Mouse (Mus musculus): Measurements from ENCODE around the gene Enoph1.
A peak's percentile ranks its signal among the peaks of the same experiment; 100 is the strongest.

The Enoph1 gene

GRCm38 (mm10) chr5:100040281-100040784 lies 548 bp downstream of the Enoph1 start:
- DNase-seq (ENCODE audit: low read depth, low spot score) = peak; percentile 45

- peak; percentile 55 for DNase-seq (ENCODE audit: low read depth, low spot score)
These were observed 1.5 kb downstream of the Enoph1 start for GRCm38 (mm10) chr5:100041272-100041671.

DNA sequence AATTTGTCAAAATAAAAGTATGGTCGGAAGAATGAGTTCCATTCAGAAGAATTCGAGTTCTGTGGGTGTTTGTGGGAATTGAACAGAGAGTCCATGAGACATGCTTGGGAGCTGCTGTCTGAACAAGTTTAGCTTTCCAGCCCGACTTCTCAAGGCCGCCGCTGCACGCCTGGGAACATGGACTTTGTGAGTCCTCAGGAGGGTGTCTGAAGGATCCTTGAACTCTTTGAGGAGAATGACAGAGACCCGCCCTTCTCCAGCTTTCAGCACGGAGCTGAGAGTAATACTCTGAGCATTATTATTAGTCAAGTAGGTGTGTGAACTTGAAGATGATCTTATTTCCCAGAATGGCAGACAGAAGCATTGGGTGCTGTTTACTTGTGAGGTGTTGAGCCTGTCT lies 2.7 kb downstream of the Enoph1 start:
- DNase-seq (ENCODE audit: low read depth, low spot score) = no peak

DNA sequence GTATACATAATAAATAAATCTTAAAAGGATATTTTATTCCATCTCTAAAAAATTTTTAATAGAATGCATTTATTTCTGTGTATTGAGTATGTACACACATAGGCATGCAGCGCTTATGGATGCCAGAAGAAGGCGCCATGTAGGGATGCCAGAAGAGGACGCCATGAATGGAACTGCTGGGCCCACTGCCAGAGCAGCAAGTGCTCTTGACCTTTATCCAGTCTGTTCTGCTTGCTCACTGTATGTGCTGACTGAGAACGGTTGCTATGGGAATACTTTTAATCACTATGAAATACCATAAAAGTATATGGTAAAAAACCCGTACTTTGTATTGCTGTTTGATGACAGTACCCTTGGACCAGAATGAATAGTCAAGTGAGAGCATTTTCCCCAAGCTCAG lies 3.6 kb downstream of the Enoph1 start:
- DNase-seq (ENCODE audit: low read depth, low spot score) = peak; percentile 92

GRCm38 (mm10) chr5:100044030-100044429 lies 4.2 kb downstream of the Enoph1 start:
- DNase-seq (ENCODE audit: low read depth, low spot score) = no peak

DNA sequence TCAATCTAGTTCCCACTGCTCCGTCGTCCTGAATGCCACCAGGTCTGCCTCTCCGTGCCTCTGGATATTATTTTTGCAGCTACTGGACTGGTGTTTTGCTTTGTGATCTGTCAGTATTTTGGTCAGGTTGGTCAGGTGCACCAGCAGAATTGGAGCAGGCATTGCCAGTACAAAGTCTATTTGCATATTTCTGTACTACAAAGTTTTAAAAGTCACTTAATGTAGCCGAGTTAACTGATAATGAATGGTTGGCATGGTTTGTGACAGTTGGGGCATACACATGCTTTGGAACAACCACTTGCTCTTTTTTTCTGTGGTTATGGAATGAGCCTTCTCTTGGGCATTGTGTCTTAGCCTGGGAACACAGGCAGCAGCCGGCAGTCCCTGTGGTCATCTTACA lies 4.8 kb downstream of the Enoph1 start:
- DNase-seq (ENCODE audit: low read depth, low spot score) = no peak

- peak; percentile 49 for DNase-seq (ENCODE audit: low read depth, low spot score)
These were observed 6.3 kb downstream of the Enoph1 start for GRCm38 (mm10) chr5:100046096-100046495.

GRCm38 (mm10) chr5:100047143-100047640 lies 7.4 kb downstream of the Enoph1 start:
- DNase-seq (ENCODE audit: low read depth, low spot score) = no peak

DNA sequence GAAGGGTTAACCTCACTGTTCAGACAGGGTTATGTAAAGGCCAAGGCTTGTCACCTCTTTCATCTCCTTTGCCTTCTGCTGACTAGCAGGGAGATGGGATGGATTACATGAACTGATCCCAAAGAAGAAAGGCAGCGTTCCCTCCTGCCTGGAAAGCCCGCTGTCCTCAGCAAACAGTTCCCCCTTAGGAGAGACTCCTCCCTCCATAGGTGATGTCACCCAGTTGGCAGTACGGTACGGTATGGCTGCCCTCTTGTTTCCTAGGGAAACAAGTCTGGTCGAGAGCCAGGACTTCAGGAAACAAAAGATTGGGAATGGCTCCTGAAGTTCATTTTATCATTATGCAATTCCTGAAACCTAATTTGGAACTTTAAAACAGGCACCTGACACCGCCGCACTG lies 8.1 kb downstream of the Enoph1 start:
- DNase-seq (ENCODE audit: low read depth, low spot score) = peak; percentile 80

GRCm38 (mm10) chr5:100049904-100050303 lies 10.1 kb downstream of the Enoph1 start:
- DNase-seq (ENCODE audit: low read depth, low spot score) = no peak

- peak; percentile 55 for DNase-seq (ENCODE audit: low read depth, low spot score)
These were observed 12.9 kb downstream of the Enoph1 start for GRCm38 (mm10) chr5:100052728-100053127.

GRCm38 (mm10) chr5:100054807-100055547 lies 15.2 kb downstream of the Enoph1 start:
- DNase-seq (ENCODE audit: low read depth, low spot score) = no peak

DNA sequence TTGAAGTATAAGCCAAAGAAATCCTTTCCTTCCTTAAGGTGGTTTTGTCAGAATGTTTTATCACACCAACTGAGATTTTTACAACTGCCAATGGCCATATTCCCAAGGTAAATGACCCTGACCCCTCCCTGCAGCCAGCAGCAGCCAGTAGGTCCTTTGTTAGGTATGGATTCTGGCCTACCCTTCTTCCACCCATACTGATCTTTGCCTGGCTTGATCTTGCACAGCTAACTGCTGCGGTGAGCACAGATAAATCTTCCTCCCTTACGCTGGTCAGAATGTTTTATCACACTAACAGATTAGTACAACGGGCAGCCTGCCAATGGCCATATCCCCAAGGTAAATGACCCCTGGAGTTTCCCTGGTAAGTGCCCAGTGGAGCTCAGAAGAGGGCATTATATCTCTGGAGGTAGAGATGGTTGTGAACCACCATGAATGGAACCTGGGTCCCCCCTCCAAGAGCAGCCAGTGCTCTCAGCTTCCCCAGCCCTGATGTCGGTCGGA lies 16.1 kb downstream of the Enoph1 start:
- DNase-seq (ENCODE audit: low read depth, low spot score) = no peak

GRCm38 (mm10) chr5:100057461-100058209 lies 17.9 kb downstream of the Enoph1 start:
- DNase-seq (ENCODE audit: low read depth, low spot score) = no peak

DNA sequence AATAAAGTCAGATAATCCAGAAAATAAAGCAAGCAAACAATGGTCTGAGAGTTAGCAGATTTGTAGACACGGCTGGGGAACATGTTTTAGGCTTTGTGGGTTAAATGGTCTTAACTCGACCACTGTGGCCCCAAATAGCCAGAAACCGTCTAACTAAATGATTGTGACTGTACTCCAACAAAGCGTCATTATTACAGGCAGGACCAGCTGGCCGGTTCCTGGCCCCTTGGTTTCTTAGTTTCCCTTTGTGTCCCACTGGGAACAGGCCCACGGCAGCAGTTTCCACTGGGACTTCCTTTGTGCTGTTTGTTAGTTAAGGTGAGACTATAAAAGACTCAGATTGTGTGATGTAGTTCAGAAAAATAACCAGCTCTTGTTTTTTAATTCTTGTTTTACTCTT lies 18.9 kb downstream of the Enoph1 start:
- DNase-seq (ENCODE audit: low read depth, low spot score) = peak; percentile 54

DNA sequence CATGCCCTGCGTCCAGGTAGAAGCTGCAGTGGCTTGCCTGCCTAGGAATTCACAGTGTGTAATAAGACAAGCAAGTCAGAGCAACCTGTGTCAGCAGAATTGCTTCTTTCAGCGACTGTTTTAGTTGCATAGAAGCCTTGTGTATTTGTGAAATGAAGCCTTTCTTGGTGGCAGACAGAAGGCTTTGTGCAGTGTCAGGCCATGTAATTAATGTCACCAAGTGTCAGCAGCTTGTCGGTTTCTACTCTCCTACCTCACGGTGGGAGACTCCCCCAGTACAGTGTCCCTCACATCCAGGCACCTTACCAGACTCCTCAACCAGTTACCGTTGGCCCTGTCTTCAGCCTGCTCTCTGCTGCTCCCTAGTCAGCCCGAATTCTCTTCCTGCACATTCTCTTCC lies 19.5 kb downstream of the Enoph1 start:
- DNase-seq (ENCODE audit: low read depth, low spot score) = no peak

- DNase-seq (ENCODE audit: low read depth, low spot score) = no peak
These were observed 21.1 kb downstream of the Enoph1 start for GRCm38 (mm10) chr5:100060876-100061275.

DNA sequence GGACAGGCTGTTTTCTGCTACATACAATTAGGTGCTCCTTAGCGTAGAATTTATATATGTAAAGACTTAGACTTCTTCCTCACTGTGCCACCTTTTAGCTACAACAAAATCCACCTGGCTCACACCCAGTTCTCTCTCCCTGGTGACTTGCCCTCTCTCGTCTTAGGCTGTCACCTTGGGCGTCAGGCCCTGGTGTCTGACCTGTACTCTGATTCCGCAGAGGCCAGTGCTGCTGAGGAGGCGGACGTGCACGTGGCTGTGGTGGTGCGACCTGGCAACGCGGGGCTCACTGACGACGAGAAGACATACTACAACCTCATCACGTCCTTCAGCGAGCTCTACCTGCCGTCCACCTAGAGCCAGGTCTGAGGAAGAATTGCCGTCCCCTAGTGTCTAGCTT lies 27.8 kb downstream of the Enoph1 start:
- no peak for DNase-seq (ENCODE audit: low read depth, low spot score)

- no peak for DNase-seq (ENCODE audit: low read depth, low spot score)
These were observed 29.7 kb downstream of the Enoph1 start for GRCm38 (mm10) chr5:100069526-100069925.

DNA sequence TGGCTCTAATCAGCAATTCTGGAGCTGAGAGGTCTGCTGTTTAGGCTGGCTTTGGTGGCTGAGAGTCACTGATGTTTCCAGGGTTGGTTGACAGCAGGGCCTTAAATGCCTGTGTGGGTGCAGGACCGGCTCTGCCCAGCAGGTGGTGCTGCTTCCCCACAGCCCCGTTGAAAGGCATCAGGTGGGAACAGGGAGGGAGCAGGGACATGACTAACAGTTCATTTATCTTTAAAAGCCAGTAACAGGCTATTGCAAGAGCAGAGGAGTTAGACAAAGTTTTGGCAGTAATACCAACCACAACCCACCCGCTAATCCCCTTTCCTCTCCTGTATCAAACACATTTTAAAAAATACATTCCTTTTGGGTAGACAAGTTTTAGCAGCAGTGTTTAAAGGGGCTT lies 30.5 kb downstream of the Enoph1 start:
- peak; percentile 89 for DNase-seq (ENCODE audit: low read depth, low spot score)

DNA sequence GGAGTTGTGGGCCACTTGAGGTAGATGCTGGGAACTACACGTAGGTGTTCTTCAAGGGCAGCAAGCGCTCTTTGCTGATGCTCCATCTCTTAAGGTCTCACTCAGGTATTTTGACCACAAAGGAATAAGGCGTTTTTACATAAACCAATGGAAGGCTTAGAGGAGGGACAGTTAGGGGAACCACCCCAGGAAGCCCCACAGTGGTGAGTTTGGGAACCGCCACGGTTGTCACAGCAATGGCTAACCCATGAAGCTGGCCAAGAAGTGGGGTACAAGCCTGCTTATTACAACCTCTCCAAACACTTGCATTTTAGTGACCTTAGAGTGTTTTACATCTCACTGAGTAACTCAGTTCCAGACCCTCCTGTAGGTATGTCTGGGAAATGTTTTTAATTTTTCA lies 31.8 kb downstream of the Enoph1 start:
- no peak for DNase-seq (ENCODE audit: low read depth, low spot score)

- no peak for DNase-seq (ENCODE audit: low read depth, low spot score)
These were observed 32.8 kb downstream of the Enoph1 start for GRCm38 (mm10) chr5:100072557-100072956.

DNA sequence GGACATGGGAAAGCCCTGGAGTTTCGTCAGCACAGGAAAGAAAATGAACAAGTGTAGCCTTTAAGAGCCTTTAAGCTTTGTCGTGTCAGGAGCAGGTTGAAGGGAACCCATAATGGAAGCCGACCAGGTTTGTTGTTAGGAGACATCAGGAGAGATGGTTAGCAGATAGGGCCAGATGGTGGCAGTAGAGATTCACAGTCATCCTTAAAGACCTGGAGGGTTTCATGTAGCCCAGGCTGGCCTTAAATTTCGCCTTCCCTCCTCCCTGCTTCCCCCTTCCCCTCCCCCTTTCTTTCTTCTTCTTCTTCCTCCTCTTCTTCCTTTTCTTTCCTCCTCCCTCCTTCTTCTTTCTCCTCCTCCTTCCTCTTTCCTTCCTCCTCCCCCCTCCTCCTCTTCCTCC lies 34.8 kb downstream of the Enoph1 start:
- DNase-seq (ENCODE audit: low read depth, low spot score) = peak; percentile 77

All from brain, adult 2 months (tissue).